Mouse (Mus musculus) kidney, embryonic 14.5 days (tissue): ENCODE measurements around the gene Tchh. TPM values are rescaled to one million over a fixed set of nuclear protein-coding genes. Genes with fewer than 3 reads are reported as not detected.

ENCODE experiments used
- microRNA-seq: library from miRNA; unstranded; fragments of <30 nt; microRNA quantifications from one replicate; pipeline ENCODE4, GENCODE M21; 2016
- polyA plus RNA-seq: library from polyadenylated mRNA; unstranded; fragments of >200 nt; fragmentation: Nextera tagmentation; extraction: Ambion mirVana; gene quantifications from 2 replicates; pipeline ENCODE4 v1.2.1, GENCODE M21; 2014

Tchh gene
- polyA plus RNA-seq, 1 experiment from 2014 or later = 3.0 TPM

Small RNAs within 50 kb of the gene (microRNA-seq; reads per million reads assigned to microRNA genes)
- not detected for gene Gm22752

Other genes with a start within 250 kb of the Tchh start
- gene Flg2, start 245.1 kb upstream of the Tchh start, polyA plus RNA-seq = not detected in 2 replicates
- 0.10 and 0.24 TPM in 2 replicates for gene Flg, start 168.8 kb upstream of the Tchh start, polyA plus RNA-seq
- gene Hrnr, start 122.6 kb upstream of the Tchh start, polyA plus RNA-seq = 0.01 TPM in 1 of 2 replicates, not detected in the other
- gene Rptn, start 48.6 kb upstream of the Tchh start, polyA plus RNA-seq = not detected in 2 replicates
- 0.46 and 0.54 TPM in 2 replicates for gene Tchhl1, start 26.4 kb downstream of the Tchh start, polyA plus RNA-seq
- 1,151 and 1,469 TPM in 2 replicates for gene S100a11, start 78.2 kb downstream of the Tchh start, polyA plus RNA-seq
- 407 and 546 TPM in 2 replicates for gene S100a10, start 112.8 kb downstream of the Tchh start, polyA plus RNA-seq
- gene Tdpoz2, start 210.4 kb downstream of the Tchh start, polyA plus RNA-seq = not detected in 2 replicates
- gene Tdpoz1, start 234.0 kb downstream of the Tchh start, polyA plus RNA-seq = not detected in 2 replicates